Mouse (Mus musculus) testis, adult 2 months (tissue): ENCODE measurements around the gene Zdhhc13.

Experiments
- CTCF ChIP-seq: fragments of 200-500 bp; IDR thresholded peaks from 2 replicates; pipeline ENCODE4 v1.5.1; 2012; ENCODE audit warnings: low read depth, mild to moderate bottlenecking, inconsistent platforms, low read length, moderate library complexity; ENCODE audit not compliant: control insufficient read depth, insufficient read depth, insufficient replicate concordance
- POLR2A ChIP-seq: fragments of 200-500 bp; IDR thresholded peaks from 2 replicates; pipeline ENCODE4 v1.6.1; 2012; ENCODE audit warnings: low read depth, mild to moderate bottlenecking, inconsistent platforms, low read length, moderate library complexity; ENCODE audit not compliant: control insufficient read depth

DNA sequence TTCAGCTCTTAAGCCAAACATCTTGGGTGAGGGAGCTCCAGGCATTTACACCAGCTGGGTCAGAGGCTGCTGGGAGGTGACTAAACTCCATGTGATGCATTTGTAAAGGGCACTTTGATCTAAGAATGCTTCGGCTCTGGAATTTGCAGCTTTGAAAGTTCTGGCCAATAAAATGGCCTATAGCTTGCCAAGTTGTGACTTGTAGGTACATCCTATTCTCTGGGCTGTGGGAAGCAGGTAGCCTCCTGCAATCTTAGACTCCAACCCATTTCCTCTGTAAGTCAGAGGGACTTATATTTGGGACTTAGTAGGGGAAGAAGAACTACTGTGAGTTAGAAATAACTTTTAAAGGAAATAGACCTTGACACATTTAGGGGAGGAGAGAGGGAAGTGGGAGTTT lies 72.1 kb downstream of the Zdhhc13 start:
- TF ChIP-seq CTCF (no peak), POLR2A (no peak)
